Mouse (Mus musculus) megakaryocyte, adult 5-6 weeks (primary cell): ENCODE measurements around the gene Hnrnpa1. TPM values are rescaled to one million over a fixed set of nuclear protein-coding genes. Genes with fewer than 3 reads are reported as not detected.
"Not testable (repeated sequence)": the region's sequence is repeated elsewhere in the genome, so short reads cannot be mapped to it uniquely, and the experiment has no call there.

Experiments used
- ATAC-seq: 2 replicates; pipeline ENCODE4 v1.8.0; 2016; ENCODE audit warnings: mild to moderate bottlenecking, inconsistent platforms; ENCODE audit not compliant: poor library complexity, severe bottlenecking
- total RNA-seq, 2 experiments: library from RNA; stranded (forward) in 1 of 2; stranded (reverse) in 1 of 2; fragments of 153-499, 151-499 nt in 1 of 2; fragments of 221-1000, 200-1000 nt in 1 of 2; gene quantifications; 2 replicates each; pipeline versions ENCODE4 v1.2.3 to v1.2.4; 2015 to 2017

Hnrnpa1 gene
- total RNA-seq, 2 experiments from 2014 or later, result 365 to 767 TPM

DNA sequence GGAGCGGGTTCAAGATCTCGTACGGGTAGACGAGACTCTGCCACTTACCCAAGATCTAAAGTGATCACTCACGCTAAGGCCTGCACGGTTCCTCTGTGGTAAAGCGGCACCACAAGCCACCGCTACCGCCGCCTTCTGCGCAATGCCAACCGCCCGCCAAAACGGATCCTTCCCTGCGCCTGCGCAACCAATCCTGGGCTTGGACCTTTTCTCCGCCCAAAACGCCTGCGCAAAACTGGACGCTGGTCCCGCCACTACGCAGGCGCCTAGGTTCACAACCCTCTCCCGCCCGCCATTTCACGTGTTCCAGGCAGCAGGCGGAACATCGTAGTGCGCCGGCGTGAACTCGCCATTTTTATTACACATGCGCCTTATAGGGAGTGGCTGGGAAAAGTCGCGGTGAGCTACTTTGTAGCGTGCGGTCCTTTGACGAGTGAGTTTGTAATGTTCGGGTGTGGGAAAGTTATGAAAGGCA lies 510 bp upstream of the Hnrnpa1 start, which contains the start of gene Cbx5:
Cbx5 (minus strand) TSS at position 132 of the 475 bp plus-strand sequence.
- peak; percentile 69 for ATAC-seq

DNA sequence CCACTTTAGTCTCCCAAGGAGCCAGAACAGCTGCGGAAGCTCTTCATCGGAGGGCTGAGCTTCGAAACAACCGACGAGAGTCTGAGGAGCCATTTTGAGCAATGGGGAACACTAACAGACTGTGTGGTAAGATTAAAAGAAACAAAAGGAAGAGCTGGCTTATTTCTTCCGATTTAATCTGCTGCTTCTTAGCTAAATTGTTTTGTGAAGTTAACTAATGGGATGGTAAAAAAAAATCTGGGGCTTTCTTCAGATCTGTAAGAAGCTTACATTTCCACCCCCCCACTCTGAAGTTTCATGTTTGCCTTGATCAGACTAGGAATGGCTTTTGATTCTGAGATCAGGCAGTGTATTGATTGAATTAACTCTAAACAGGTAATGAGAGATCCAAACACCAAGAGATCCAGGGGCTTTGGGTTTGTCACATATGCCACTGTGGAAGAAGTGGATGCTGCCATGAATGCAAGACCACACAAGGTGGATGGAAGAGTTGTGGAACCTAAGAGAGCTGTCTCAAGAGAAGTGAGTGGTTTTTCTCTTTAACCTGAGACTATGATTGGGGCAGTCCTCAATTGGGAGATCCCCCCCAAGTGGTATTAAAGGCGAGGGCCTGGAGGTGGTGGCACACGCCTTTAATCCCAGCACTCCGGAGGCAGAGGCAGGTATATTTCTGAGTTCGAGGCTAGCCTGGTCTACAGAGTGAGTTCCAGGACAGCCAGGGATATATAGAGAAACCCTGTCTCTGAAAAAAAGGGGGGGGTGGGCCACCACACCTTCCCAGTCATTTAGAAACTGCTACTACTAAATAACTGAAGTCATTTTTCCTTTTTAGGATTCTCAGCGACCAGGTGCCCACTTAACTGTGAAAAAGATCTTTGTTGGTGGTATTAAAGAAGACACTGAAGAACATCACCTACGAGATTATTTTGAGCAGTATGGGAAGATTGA lies 1.1 kb downstream of the Hnrnpa1 start:
- not testable (repeated sequence) for ATAC-seq

DNA sequence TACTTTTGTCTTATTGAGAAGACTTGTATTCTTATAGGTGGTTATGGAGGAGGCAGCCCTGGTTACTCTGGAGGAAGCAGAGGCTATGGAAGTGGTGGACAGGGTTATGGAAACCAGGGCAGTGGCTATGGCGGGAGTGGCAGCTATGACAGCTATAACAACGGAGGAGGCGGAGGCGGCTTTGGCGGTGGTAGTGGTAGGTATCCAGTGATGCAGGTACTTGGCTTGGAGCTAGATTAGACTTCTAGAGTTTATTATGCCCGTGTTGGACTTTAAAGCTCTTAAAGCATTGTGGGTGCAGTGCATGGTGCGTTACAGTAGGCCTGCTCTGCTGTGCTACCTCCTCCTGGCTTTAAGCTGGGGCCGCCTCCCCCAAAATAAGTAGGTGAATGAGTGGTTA lies 2.7 kb downstream of the Hnrnpa1 start:
- ATAC-seq, result no peak

DNA sequence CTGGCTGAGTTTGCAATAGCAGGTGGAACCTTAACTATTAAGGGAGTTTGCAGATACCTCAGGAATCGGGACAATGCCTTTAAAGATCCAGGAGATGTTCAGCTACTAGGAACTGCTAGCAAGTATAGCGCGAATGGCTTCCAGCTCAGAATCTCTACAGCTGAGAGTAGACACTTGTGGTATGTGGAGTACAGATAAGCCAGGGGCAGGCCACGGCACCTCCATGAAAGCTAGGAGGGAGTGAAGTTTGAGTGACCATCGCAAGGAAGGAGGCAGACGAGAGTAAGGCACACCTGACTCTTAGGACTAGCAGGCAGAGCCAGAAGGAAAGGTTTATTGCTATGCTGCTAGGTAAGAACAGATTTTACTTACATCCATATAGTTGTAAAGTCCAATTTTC lies 5.4 kb downstream of the Hnrnpa1 start:
- ATAC-seq, result no peak

DNA sequence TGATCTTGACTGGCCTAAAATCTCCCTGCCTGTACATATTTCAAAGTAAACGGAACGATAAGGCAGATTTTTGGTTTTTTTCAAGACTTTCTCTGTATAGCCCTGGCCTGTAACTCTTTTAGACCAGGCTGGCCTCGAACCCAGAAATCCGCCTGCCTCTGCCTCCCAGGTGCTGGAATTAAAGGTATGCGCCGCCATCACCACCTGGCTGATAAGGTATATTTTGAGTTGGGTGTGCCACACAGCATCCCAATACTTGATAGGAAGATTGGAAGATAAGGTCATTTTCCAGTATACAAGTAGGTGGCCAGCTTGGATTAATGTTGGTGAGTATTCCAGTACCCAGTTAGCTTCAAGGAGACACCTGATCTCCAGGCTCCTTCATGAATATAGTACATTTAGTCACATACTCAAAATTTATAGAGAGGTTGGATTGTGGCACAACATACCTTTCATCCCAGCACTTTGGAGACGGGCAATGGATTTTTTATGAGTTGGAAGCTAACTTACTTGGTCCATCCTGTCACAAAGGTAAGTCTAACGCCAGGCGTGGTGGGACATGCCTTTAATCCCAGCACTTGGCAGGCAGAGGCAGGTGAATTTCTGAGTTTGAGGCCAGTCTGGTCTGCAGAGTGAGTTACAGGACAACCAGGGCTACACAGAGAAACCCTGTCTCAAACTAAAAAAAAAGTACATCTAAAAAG lies 7.0 kb downstream of the Hnrnpa1 start:
- ATAC-seq, result no peak

DNA sequence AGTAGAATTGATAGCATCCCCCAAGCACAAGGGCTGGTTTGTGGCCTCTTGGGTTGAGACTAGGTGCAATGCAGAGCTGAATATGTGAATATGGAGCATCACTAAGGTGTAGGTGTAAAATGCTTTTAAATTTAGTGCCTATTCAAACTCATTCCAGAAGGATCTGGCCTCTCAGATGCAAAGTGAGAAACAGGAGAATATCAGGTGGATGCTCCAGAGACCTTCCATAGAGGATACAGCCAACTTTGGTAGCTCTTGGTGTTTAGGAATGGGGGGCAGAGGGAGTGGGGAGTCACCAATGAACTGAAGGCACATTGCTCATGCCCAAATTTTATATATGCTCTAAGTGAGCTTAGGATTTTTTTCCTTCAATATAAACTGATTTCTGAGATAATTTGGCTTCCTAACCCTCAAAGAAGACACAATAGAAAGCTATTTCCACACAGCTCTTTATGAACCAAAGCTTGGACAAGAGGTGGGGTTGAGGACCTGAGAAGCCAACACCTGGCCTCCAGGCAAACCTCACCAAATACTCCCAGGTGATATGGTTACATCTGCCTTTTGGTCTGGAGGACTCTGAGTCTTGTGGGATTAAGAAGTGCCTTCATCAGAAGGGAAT lies 7.7 kb downstream of the Hnrnpa1 start:
- ATAC-seq, result no peak

DNA sequence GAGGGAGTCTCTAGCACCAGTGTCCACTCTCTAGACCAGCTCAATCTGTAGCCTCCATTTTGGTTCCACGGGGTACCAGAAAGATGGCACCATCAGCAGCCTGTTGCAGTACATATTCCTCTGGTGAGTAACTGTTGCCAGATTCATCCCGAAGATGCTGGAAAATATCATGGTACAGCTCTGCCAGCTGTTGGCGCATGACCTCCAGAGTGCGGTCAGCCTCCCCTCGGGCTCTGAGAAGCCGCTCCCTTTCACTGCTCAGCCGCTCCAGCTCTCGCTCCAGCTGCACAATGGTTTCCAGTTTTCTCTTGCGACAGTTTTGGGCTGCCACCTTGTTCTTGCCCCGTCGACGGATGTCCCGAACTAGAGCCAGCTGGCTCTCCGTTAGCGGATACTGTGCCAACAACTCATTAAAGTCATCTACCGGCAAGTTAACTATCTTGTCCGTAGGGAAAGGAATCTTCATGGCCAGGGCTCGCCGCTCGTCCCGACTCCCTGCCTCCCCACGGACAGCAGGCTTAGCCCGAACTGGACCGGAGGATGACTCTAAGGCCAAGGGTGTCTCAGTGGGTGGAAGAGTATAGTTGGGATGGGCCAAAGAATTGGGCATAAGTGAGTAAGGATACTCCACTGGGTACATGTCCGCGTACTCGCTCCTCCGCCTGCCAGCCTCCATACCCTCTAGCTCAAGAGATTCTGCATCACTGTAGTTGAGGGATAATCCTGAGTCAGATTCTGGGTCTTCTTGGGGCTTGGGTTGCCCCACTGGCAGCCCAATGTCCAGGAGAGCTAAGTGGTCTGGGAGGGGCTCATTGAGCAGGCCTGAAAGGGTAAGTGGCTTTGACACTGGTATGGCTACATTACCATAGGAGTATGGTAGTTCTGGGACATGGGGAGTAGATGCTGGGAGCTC lies 8.4 kb downstream of the Hnrnpa1 start:
- ATAC-seq, result no peak

DNA sequence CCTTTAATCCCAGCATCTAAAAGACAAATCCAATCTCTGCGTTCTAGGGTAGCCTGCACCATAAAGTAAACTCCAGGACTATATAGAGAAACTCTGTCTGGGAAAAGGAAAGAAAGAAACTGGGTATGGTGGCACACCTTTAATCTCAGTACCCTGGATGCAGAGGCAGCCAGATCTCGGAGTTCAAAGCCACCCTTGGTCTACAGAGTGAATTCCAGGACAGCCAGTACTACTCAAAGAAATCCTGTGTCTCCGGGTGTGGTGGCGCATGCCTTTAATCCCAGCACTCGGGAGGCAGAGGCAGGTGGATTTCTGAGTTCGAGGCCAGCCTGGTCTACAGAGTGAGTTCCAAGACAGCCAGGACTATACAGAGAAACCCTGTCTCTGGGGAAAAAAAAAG lies 9.3 kb downstream of the Hnrnpa1 start:
- not testable (repeated sequence) for ATAC-seq

DNA sequence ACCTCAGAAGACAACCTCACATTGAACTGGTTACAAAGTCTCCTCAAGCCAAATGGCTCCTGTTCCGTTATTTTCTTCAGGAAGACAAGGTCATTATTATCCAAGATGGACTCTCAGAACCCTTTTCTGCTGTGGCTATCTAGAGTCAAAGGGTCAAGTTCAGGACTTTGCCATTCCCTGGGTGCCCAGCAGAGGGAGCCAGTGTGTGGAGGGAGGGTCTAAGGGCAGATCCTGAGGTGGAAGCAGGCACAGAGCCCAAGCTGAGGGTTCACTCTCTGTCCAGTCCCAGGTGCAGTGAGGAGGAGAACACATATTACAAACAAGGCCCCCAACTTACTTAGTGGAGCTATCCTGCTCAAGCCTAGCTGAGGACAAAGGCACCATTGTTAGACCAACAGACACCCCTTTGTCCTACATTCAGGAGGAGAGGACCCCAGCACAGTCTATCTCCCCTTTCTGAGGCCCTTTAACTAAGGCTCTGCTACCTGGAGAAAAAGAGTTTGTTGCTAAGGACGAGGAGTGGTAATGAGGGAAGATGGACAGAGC lies 10.0 kb downstream of the Hnrnpa1 start:
- peak; percentile 60 for ATAC-seq

DNA sequence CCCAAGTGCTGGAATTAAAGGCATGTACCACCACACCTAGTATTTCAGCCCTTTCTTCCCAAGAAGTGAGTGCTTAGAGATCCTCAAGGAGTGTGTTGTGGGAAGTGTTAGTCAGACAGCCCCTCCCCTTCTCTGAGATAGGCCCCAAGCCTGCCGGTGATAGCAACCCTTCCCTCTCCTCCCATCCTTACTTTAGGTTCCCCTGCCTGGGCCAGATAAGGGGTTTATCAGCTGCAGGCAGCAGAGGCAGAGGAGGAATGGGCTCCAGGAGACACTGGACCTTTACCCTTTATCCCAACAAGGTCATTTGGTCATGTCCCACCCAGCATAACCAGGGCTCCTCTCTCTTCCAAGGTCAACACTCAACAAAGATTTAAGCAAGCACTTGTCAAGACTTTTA lies 11.4 kb downstream of the Hnrnpa1 start:
- ATAC-seq, result no peak

DNA sequence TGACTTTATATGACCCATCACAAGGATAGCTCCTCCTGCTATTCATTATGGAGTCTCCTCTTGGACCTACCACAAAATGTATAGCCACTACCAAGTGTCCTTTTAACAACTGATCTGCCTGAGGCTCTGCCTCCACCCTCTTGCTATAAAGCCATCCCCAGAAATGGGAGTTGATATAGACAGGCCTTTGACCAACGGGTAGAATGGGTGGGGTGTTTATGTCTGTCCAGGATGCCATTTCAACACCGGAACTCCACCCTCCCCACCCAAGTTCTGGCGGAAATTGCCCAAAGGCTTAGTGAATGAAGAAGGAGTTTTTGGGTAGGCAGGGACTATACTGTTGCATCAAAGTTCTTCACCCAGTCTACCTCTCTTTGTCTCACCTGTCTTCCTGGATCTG lies 12.4 kb downstream of the Hnrnpa1 start:
- ATAC-seq, result peak; percentile 66

DNA sequence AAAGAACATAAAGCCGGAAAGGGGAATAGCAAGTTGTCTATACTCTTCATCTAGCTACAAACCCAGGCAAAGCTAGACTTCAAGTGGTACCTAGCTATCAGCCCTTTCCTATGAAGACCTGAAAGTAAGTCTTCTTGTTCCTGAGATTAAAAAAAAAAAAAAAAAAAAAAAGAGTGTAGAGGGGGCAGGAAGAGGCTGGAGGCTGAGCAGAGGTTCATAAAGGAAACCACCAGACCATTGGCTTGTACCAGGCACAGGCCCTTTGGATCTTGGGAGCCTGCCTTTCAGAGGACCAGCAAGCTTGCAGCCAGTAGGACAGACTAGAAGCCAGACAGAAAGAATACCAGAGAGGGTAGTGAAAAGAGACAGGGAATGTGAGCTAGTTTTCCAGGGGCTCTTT lies 13.1 kb downstream of the Hnrnpa1 start:
- ATAC-seq, result no peak

DNA sequence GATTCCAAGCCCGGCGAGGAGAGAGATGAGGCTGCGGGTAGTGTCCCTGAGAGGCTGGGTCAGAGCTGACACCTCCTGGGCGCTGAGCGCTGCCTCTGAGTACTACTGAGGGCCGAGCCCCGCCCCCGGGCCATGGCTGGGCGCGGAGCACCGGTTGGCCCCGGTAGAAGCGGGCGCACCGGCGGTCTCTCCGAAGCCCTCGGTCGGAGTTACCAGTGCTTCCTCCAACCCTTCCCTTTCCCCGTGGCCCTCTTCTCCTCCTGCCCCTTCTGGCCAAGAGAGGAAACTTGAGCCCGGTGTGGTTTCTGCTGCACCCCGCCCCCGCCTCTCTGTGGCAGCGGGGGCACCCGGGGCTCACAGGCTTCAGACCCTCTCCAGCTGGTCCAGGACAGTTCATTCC lies 14.9 kb downstream of the Hnrnpa1 start:
- peak; percentile 38 for ATAC-seq

DNA sequence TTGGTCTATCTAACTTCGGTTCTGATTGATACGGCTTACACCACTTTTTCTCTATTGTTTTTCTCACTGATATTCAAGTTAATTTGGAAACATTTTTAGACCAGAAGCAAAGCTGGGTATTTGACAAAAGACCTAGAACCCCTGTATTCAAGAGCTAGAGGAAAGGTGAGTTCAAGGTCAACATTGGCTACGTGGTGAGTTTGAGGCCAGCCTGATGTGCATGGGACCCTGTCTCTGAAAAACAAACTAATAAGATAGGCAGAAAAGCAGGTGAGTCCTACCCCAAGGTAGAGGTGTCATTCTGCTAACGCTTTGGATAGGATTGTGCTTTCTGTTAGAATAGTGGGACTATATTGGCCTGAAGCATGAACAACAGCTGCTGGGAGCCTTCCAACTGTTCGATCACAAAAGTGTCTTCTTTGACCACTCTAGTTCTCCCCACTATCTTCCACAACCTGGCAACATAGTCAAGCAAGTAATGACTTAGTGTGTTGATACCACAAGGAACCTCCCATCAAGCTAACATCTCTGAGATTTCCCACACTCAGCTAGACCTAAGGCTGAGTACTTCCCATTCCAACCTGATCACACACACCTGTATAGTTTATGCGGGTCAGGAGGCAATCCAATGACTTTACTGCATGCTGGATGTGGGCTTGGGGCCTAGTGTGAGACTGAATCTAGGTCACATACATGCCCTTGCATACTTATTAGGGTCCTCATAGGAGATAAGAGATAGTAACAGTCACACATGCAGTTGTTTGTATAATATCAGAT lies 16.2 kb downstream of the Hnrnpa1 start:
- no peak for ATAC-seq

DNA sequence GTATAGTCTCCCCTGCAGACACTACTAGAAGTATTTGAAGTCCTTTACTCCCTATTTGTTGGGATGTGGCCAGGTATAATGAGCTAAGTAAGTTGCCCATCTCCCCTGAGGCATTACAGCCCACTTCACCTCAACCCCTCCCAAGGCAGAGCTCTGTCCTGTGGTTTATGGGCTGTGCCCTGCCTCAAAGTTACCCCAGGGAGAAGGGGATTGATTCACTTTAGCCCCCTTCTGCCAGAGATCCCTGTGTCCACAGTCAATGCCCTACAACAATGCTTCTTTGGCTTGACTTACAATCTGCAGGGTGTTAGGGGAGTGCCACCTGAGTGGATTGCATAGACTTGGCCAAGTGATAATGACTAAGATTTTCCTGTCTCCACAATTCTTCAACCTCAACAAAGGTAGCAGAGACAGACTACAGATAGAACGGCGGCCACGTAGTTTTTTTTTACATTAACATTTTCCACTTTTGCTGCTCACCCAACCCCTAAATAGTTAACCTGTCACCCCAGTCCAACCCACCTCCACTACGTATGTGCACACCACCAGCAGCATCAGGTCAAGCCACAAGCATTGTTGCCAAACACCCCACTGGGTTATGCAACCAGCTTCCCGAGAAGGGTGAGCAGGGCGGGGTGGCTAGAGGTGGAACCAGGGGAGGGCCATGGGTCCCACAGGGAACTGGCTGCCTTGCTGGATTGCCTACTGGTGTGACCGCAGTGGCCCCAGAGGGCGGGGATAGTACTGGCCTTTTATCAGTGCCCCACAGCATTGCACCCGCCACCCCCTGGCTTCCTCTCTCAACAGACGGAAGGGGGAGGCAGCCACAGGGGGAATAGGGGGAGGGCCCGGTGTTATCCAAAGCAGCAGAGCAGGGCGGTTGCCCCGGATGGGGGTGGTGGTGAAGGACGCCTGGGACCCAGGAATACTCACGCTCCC lies 17.8 kb downstream of the Hnrnpa1 start, which contains the start of gene Nfe2:
Nfe2 (minus strand) TSS at position 614 of the 939 bp plus-strand sequence.
- peak; percentile 83 for ATAC-seq

DNA sequence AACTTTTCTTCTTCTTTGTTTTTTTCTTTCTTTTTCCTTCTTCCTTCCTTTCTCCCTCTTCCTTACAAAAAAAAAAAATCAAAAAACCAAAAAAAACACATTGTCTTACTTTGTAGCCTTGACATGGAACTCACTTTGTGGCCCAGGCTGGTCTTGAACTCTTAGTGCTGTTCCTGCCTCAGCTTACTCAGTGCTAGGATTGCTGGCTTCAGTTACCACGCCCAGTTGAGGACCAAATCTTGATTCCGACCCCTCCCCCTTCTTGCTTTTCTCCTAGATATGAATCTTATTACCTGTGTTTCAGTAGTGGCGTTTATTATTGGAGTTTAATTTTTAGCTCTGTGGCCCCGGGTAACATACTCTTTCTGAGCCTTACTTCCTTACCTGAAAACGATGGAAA lies 18.9 kb downstream of the Hnrnpa1 start:
- no peak for ATAC-seq

DNA sequence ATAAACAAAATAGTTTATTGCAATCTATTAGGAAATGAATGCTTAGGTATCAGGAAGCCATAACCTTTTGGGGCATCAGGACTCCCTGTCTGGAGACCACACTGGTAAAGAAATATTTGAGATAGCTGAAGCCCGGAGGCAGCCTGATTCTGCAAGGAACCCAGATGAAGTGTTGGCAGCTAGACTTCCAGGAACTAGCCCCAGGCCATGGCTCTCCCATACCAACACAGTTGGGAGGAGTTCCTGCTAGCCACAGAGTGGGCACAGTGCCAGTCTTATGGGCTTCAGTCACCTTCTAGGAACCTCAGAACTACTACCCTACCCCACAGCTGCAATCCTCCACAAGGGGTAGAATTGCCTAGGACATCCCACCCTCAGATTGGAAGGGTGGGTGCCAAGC lies 19.8 kb downstream of the Hnrnpa1 start:
- no peak for ATAC-seq

DNA sequence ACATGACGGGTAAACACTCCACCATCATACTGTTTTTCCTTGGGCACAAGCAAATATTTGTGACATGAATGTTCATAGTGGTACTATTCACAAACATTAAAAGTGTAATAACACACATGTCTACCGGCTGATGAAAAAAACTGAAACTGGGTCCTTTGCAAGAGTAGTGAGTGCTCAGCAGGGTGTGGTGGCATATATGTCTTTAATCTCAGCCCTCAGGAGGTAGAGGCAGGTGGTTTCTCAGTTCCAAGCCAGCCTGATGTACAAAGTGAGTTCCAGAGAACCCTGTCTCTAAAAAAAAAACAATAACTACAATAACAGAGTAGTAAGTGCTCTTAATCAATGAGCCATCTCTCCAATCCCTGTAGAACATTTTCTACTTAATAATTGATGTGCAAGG lies 24.6 kb downstream of the Hnrnpa1 start:
- ATAC-seq, result no peak
